Mouse (Mus musculus) lung, postnatal 0 days (tissue): Measurements from ENCODE around the gene Gimap7.

Experiments
- CTCF ChIP-seq: IDR thresholded peaks from 2 replicates; pipeline ENCODE4 v1.5.1; 2016; ENCODE audit warnings: antibody characterized with exemption, mild to moderate bottlenecking
- EP300 ChIP-seq: IDR thresholded peaks from 2 replicates; pipeline ENCODE4 v1.6.1; 2016; ENCODE audit warnings: antibody characterized with exemption, mild to moderate bottlenecking, control low read depth

DNA sequence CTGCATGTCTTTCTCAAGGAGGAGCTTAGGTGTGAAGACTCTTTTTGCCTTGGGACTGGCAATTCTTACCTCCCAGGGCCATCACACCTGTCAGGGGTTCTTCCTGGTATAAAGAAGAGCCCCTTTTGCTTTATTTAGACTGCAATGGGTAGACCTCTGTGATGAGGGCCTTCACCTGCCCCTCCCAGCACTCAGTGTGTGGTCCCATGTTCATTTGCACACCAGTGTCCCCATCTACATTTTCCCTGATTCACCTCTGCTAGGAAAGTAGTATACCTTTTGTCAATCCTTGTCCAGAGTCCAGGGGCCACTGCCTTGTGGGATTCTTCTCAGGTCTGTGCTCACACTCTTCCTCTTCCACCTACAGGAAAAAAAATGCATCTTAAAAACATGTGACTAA is 14.3 kb upstream of the Gimap7 start:
- no peak for TF ChIP-seq CTCF
- TF ChIP-seq EP300: no peak
